Mouse (Mus musculus) left cerebral cortex, adult 2 months (tissue): ENCODE measurements around the gene Asxl1. TPM values are rescaled to one million over a fixed set of nuclear protein-coding genes. Genes with fewer than 3 reads are reported as not detected.
"Not testable (repeated sequence)": the region's sequence is repeated elsewhere in the genome, so short reads cannot be mapped to it uniquely, and the experiment has no call there.

Source experiments
- DNase-seq, 2 experiments: peaks; one replicate each; pipeline ENCODE4 v3.0.0; 2021 to 2022; ENCODE audit warnings: low spot score in 2 of 2, mixed read lengths in 1 of 2; ENCODE audit errors: extremely low spot score in 1 of 2
- H3K27ac ChIP-seq: fragments of 200-600 bp; 2 replicates; pipeline ENCODE4 v1.8.1; 2022
- H3K4me3 ChIP-seq: fragments of 200-600 bp; 2 replicates; pipeline ENCODE4 v1.8.1; 2022
- CTCF ChIP-seq: fragments of 200-600 bp; IDR thresholded peaks from 2 replicates; pipeline ENCODE4 v1.8.1; 2022; ENCODE audit warnings: antibody characterized with exemption, mild to moderate bottlenecking, moderate library complexity
- intact Hi-C: fragments of 180-260 bp; cut with DNase I; formaldehyde crosslinking; loops from one replicate; pipeline ENCODE4 v1.15.1; 2025
- total RNA-seq, 2 experiments: library from RNA; stranded (reverse); gene quantifications; 2 replicates each; pipeline ENCODE4 v1.2.3; 2021

The Asxl1 gene
- total RNA-seq, 2 experiments from 2014 or later = 35.6 to 38.9 TPM

DNA sequence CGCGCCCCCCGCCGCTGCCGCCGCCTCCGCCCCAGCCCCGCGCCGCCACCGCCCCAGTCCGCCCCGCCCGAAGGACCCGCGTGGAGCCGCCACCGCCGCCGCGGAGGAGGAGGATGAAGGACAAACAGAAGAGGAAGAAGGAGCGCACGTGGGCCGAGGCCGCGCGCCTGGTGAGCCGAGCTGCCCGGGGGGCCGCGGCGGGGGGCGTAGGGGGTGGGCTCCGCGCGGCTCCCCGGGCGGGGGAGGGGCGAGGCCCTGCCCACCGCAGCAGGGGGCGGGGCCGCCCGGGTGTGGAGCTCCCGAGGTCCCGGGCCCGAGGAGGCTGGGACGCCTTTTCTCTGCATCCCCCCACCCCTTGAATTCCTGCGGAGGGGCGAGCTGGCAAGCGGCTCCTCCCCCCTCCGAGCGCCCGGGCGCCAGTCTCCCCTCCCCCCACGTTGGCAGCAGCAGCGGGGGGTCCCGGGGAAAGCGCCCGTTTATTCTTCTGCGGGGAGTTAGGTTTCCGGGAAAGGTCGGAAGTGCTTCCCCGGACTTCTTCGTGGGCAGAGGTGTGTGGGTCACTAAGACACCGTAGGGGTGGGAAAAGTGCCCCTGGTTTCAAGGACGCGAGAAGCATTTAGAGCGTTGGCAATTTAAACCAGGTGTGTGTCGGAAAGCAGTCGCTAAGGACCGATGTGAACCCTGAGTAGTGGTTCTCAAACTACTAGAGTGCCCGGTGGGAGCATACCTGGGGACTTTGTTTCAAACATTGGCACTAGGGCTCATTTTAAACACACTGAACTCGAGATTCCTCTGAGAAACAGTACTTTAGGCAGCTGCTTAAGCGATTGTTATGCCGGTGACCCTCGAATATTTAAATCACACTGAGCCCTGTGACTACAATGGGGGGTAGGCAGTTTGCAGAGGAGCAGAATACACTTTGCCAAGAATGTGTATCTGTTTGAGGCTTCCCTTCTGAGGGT is 873 bp downstream of the Asxl1 start:
- DNase-seq = peak; percentile 21 to 51
- no peak for TF ChIP-seq CTCF
- peak overlapping the region; percentile 94 for H3K4me3 ChIP-seq
- peak overlapping the region; percentile 87 for H3K27ac ChIP-seq
- intact Hi-C loops = loop anchor here (2.0 kb wide), 2 partner anchors 42 to 98 kb away; no protein-coding TSS in a partner anchor

DNA sequence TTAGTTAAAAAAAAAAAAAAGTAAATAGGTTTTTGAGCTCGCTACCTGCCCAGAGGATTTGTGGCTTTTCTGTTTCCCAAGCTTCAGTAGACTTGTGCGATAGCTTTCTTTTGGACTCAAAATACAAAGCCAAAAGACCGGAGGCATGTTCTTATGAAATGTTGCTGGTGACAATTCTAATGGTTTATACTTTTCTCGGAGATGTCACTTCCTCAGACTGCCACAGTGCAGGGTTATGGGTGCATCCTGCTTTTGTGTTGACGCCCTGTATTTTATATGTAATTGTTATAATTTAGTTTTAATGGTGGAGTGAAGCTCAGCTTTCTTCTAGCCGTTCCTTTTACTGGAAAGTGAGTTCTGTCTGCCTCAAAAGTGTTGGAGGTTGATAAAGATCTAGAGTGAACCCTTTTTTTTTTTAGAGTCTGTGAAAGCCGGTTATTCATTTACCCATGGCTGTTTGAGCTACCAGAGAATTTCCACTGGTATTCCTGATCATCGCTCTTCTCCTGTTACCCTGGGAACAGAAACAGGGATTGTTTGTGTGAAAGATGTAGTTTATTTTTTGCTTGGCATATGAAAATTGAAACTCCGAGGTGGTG is 1.7 kb downstream of the Asxl1 start:
- intact Hi-C loops = loop anchor here (2.0 kb wide), 2 partner anchors 42 to 98 kb away; no protein-coding TSS in a partner anchor
- peak overlapping the region; percentile 94 for H3K4me3 ChIP-seq
- no peak for DNase-seq
- TF ChIP-seq CTCF = no peak
- 0 out of 2 replicates have a peak overlapping the region, but pooled peaks have one; percentile 5 for H3K27ac ChIP-seq

DNA sequence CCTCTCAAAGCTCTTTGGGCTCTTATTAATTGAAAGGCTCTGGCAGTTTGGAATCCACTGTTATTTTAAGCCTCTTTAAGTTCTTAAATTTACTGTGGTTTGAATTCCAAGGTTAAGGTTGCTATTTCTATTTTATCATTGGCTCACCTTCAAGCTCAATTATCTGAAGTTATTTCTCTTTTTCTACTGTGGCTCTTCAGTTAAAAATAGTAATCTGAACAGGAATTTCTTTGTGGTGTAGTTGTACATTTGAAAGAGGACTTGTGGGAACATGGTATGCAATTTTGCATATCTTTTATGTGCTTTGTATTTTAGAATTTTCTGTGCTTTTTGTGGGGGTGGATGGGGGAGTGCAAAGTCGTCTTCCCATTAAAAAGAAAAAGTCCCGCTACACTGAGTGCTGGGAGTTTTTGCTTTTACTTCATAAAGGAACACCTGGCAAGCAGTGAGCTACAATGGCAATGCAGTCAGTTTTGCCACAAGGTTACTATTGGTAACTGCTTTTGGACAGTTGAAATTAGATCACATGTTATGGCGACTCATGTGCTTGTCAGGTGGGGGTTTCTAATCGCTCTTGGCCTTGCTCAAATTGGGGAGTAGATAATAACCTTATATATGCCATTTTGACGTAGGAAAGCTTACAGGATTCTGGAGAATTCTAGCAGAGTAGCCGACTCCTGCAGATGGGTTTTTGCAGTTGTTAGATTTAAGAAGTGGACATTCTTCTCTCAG is 2.6 kb downstream of the Asxl1 start:
- intact Hi-C loops = no loop called here
- DNase-seq = no peak
- no peak for TF ChIP-seq CTCF
- Histone ChIP-seq H3K4me3 (peak overlapping the region; percentile 26; the same call in 1 of the 2 replicates), H3K27ac (no peak overlapping the region)

DNA sequence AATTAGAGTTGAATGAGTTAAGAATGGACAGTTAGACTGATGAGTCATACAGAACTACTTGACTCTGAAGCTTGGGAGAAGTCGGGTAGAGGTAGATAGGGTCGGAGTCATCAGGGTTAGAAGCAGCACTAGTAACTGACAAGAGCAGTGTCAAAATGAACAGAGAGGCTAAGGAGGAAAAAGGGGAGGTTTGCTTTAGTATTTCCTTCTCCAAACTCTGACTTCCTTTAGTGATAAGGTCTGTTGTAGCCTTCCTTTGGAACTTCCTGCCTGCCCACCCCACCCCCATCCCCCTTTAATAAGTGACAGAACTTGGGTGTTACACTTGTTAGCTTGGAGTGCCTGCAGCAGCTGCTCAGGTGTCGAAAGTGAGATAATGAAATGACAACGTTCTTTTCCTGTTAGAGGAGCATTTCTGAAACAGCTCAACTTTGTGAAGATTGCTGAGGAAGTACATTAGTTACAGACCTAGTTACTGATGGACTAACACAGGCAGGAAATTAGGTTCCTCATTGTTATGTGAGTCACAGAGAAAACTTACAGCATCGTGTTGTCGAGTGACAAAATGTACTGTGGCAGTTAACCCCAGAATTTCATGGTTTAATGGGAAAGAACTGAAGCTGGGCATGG is 5.0 kb downstream of the Asxl1 start:
- Histone ChIP-seq H3K27ac (peak overlapping the region; percentile 12; the same call in 1 of the 2 replicates), H3K4me3 (no peak overlapping the region)
- DNase-seq = no peak
- TF ChIP-seq CTCF = no peak
- intact Hi-C loops = no loop called here

DNA sequence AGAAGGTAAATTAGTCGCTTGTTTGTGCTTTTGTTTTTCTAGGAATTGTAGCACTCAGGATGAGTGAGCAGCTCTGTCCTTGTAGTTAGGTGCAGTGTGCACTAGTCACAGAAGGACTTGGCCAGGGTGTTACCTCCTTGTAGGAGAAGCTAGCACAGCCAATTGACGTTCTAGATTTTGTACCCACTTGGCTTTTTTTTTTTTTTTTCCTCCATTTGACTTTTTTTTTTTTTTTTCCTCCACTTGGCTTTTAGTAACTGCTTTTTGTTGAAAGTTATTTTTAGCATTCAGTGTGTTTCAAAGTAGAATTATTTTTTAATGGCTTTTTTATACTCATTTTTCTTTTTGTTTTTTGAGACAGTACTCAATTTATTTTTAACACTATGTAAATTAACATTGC is 9.0 kb downstream of the Asxl1 start:
- DNase-seq = no peak
- no peak for TF ChIP-seq CTCF
- intact Hi-C loops = no loop called here

DNA sequence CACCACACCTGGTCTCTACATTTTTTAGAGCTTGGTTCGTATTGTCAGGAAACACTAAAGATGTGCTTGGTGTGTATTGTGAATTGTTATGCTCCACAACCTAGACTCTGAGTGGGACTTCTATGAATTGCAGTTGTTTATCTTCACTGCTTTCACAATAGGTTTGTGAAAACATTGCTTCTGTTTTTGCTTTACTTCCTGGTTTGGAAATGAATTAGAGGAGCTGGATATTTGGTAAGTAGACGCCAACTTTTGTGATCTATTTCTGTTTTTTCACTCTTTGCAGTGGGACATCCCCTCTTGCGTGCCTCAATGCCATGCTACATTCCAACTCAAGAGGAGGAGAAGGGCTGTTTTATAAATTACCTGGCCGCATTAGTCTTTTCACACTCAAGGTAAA is 11.2 kb downstream of the Asxl1 start:
- Histone ChIP-seq H3K27ac (no peak overlapping the region), H3K4me3 (no peak overlapping the region)
- DNase-seq = no peak
- intact Hi-C loops = no loop called here
- TF ChIP-seq CTCF = no peak

More for the DNA sequence above, 9.0 kb downstream of the Asxl1 start:
- Histone ChIP-seq H3K27ac (no peak overlapping the region), H3K4me3 (no peak overlapping the region)

DNA sequence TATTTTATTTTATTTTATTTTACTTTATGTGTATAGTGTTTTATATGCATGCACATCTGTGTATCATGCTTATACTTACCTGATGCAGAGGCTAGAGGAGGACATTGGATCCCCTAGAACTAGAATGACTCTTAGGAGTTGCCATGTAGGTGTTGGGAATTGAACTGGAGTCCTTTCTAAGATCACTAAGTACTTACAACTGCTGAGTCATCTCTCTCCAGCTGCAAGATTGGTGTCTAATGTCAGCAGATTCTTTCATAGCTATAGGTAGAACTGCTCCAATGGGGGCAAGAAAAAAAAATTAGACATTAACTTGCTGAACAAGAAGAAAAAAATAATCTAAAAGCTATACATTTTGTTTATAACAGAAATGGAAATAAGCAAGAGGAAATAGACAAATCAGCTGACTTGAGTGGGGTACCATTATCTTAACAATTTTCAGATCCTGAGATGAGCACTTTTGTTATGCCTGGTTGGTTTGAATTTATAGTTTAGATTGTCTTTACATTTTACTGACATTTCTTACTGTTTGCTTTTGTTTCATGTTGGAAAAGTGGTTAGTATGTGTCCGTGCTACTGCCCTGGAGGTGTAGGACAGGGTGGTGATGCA is 15.6 kb downstream of the Asxl1 start:
- TF ChIP-seq CTCF = no peak
- no peak for DNase-seq
- intact Hi-C loops = no loop called here
- Histone ChIP-seq H3K27ac (no peak overlapping the region), H3K4me3 (no peak overlapping the region)

DNA sequence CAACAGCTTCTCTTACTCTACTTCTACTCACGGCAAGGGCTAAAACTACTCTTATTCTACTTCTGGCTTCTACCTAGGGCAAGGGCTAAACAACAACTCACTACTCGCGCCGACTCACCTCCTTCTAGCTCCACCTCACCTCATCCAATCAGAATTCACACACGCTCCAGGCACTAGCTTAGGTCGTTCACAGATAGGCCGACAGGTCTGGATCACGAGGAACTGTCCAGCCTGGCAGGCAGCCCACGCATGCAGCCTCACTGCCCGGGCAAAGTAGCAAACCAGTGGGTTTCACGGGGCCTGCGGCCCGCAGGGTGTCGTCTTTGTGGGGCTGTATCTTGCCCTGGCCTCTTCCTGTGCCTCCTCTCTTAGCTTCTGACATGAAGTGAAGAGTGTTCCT is 18.9 kb downstream of the Asxl1 start:
- H3K27ac ChIP-seq, intact Hi-C loops, H3K4me3 ChIP-seq, DNase-seq: not testable (repeated sequence)

DNA sequence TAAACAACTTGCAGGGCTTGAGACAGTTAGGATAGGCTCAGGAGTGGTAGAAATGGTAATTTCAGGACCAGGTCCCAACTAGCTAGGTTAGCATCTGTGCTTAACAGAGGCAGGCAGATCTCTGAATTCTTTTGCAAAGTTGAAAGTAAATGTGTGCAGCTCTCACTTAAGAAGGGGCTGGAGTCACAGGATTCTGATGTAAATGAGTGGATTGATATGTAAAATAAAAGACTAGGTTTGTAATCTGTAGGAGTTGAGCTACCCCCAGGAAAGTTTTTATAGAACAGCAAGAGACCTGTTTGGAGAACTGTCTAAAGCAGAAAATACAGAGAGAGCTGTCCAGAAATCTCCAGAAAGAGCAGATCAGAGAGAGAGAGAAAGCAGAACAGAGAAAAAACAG is 25.2 kb downstream of the Asxl1 start:
- no peak for DNase-seq
- no peak for TF ChIP-seq CTCF
- intact Hi-C loops = no loop called here
- H3K4me3 ChIP-seq = no peak overlapping the region
- H3K27ac ChIP-seq = no peak overlapping the region

DNA sequence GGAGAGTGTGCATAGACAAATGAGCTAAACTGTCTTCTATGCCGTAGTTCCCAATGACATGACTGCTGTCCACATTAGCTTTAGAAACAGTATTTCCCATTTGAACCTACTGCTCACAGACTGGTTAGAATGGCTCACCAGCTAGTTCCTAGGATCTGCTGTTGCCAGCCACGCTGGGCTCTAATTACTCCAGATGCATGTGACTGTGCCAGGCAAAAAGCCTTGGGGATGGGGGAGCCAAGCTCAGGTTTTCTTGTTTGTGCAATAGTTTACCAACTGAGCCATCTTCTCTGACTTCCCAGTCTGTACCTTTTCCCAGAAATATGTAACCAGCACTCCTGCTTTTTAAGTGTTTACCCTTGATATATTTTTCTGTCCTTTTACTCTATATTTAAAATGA is 29.8 kb downstream of the Asxl1 start:
- H3K4me3 ChIP-seq = no peak overlapping the region
- TF ChIP-seq CTCF = no peak
- intact Hi-C loops = no loop called here
- no peak overlapping the region for H3K27ac ChIP-seq
- no peak for DNase-seq

DNA sequence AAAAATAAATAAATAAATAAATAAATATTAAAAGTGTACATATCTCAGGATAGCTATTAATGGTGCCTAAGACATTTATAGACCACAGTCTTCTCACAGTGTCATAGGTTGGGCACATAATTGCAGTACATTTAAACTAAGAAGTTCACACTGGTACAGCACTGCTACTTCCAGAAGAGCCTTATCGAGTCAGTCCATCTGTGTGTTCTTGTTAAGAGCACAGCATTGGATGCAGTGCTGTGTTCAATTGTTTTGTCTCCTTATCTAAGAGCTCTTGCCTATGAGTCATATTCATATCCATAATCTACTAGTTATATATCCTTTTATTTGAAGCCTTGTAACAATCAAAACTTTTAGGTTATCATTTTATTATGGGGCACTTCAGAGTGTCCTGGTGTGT is 34.9 kb downstream of the Asxl1 start:
- Histone ChIP-seq H3K27ac (no peak overlapping the region), H3K4me3 (no peak overlapping the region)
- no peak for TF ChIP-seq CTCF
- no peak for DNase-seq
- intact Hi-C loops = no loop called here
